Mouse (Mus musculus): ENCODE results near the gene Bach2.

The Bach2 gene

DNA sequence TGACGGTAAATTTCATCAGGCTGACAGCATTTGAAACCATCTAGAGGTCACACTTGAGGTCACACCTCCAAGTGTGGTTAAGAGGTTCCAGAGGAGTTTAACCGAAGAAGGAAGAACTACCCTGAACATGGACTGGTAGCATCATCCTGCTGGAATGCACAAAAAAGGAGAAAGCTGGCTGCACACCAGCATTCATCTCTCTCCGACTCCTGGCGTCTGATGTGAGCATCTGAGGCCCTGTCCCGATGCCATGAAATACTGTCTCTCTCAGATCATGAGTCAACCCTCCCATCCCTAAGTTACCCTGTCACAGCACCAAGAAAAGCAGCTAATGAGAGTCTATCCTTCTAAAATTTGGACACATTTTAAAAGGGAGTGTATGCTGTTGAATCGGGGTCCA lies 17.6 kb upstream of the Bach2 start:
- in situ Hi-C loops (cut with MboI; ENCODE audit: unreplicated experiment in 2 of 2) = no loop called here

DNA sequence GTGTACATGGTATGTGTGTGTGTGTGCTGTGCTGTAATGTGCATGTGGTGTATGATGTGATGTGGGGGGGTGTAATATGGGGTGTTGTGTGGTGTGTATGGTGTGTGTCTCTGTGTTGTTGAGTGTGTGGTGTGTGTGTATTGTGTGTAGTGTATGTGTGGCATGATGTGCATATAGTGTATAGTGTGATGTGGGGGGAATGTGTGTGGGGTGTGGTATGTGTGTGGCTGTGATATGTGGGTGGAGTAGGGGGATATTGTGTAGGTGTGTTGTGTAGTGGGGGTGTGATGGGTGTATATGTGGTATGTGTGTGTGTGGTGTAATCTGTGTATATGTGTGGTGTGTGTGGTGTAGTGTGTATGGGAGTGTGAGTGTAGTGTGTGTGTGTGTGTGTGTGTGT lies 15.0 kb upstream of the Bach2 start:
- in situ Hi-C loops (cut with MboI; ENCODE audit: unreplicated experiment in 2 of 2) = no loop called here

DNA sequence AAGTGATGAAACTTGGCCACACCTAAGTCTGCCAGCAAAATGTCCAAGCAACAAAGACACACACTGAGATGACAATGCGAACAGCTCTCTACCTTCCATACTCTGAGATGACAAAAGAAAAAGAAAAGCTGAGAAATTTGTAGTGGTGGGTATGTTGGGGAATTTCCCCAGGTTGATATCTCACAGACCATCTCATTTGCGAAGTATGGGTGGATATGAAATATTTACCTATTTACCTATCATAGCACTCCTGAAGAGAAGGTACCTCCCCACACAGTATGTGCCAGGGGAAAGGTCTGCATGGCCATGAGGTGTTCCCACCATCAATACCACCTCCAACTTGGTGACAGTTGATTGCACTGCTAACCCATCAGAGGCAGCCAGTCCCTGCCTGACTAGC lies 13.4 kb upstream of the Bach2 start:
- in situ Hi-C loops (cut with MboI; ENCODE audit: unreplicated experiment in 2 of 2) = no loop called here

DNA sequence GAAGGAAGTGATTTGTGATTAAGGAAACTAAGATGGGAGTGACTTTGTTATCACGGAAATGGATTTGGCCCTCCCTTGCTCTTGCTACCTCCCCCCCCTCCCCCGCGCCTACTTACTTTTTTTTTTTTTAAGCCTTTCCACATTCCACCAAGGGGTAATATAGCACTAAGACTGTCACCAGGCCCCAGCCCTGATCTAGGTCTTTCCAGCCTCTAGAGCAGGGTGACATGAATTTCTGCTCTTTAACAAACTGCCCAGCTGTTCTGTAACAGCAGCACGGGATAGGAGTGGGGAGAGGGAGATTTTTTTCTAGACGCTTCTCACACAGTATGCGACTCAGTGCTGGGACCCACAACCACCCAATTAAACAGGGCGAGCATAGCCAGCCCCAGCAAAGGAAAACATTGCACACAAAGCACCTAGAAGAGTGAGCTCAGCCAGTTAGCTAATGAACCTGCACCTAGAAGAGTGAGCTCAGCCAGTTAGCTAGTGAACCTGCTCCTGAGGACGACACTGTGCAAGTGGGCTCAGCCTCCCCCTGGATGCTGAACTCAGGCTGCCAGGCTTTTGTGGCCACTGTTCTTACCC lies 10.5 kb upstream of the Bach2 start:
- in situ Hi-C loops (cut with MboI; ENCODE audit: unreplicated experiment in 2 of 2) = no loop called here

DNA sequence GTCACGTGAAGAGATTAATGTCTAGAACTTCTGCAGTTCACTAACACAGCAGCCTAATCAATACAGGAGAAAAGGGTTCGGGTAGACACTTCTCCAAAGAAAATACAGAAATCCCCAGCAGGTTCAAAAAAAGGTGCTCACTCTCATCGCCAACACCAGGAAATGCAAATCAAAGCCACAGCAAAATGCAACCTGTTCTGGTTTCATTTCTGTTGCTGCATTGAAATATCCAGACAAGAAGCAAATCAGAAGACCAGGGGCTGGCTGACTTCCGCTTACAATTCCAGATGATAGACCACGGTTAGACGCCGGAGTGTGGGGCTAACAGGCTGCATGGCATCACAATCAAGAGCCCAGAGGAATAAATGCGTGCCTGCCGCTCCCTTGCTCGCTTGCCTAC lies 9.3 kb upstream of the Bach2 start:
- in situ Hi-C loops (cut with MboI; ENCODE audit: unreplicated experiment in 2 of 2) = no loop called here

DNA sequence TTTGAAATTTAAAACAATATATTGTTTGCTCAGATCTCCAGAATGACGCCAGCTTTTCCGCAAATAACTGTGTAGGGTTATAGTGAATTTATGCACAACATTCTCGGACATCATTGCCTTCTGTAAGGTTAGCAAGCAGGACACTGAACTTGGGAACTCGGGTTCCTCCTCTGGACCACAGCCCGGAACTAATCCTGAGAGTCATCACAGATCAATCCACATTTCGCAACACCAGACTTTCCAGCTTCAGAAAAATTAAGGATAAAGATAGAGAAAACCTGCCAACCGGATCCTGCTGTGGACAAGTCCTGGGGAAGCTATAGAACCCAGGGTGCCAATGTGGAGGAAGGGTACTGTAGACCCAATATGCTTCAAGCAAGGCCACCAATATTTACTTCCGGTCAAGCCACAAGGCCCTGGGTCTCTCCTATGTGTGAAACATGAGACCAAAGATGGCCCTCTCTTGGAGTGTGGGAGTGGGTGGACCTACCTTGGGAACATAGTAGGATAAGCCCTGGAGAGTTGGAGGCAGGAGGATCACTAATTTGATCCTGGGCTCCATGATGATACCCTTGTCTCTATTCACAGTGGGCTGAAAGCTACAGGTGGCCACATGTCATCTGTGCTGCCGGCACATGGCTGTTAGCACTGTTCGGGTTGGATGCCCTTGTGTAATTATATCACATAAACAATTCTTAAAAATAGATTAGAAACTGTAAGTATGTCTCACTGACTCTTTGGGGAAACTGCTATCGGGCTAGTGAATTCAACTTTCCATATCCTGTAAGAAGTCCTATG lies 7.1 kb upstream of the Bach2 start:
- in situ Hi-C loops (cut with MboI; ENCODE audit: unreplicated experiment in 2 of 2) = no loop called here

DNA sequence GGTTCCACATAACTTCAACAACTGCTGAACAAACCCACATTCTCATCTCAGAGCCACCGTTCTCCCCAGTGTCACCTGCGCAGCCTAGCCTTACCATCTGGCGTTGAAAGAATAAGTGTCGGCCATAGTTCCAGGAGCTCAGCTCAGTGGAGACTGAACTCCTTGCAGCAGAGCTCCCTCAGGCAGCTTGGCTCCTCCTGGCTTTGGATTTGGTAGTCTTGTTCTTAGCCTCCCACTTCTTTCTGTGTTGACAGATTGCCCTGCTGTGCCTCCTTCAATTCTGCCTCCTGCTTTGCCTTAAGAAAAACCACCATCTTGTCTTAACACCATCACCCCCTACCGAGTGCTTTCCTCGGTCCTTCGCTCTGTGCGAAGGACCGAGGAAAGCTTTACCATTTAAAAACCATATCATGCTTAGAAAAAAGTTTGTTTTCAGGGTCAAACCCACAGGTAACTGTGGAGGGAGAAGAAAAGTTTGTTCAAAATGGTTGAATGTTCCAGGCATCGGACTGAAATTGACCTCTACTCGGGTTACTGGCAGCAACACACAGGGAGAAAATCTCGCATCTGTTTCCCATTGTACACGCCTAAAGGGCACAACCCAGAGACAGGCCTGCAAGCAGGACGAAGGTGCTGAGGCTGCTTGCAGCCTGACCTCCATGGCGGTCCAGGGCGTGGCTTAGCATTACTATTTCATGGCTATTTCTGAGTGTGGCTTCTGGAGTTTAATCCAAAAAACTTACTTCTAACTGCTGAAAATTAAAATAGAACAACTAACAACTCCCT lies 2.5 kb upstream of the Bach2 start:
- in situ Hi-C loops (cut with MboI; ENCODE audit: unreplicated experiment in 2 of 2) = no loop called here

DNA sequence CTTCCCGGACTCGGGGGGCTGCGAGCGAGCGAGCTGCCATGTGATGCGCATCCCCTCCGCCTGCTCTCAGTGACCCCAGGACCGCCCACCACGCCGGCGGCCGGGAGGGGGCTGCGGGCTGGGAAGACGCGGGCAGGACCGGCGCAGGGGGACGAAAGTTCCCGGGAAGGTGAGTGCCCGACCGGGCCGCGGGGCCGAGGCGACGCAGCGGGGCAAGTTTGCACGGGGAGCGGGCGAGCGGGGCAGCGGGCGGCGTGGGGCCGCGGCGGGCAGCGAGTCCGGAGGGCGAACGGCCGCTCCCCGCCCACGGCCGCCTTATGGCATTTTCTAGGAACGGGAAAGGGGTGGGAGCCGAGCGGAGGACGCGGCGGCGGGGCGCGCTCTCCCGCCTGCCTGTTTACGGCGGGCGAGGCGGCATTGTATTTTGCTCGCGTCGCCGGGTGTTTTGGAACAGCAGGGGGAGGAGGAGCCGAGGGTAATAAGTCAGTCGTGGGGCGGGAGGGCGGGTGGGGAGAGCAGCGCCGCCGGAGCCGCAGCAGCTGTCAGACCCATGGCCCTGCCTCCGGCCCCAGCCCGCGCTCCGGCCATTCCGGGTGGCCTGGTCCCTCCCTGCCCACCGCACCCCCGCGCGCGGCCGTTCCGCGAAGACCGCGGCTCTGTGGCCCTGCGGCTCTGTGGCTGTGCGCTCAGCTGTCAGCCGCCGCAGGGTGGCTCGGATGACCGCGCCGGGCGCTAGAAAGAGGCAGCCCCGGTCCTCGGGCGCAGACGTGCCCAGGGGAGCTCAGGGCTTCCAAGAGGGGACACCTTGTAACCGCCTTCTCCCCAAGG lies 531 bp downstream of the Bach2 start:
- in situ Hi-C loops (cut with MboI; ENCODE audit: unreplicated experiment in 2 of 2) = no loop called here

DNA sequence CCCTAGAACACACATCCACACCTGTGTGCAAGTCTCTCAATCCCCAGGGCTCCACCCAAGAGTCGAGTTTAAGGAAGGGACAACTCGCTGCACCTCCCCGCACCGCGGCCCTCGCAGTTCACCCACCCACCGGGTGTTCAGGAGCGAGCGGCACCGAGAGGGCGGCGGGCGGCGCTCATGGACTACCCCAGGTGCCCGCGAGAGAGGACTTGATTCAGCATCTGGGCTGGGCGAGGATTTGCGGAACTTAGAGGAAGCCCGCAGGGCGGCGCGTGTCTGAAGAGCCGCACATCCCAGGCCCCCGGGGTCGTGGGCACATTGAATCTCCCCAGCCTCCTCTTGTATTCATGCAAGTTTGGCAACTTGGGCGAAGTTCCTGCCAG lies 1.1 kb downstream of the Bach2 start:
- in situ Hi-C loops (cut with MboI; ENCODE audit: unreplicated experiment in 2 of 2) = loop anchor here in 1 of 2 experiments (5.0 kb wide), 3 partner anchors 72 to 227 kb away; no protein-coding TSS in a partner anchor

DNA sequence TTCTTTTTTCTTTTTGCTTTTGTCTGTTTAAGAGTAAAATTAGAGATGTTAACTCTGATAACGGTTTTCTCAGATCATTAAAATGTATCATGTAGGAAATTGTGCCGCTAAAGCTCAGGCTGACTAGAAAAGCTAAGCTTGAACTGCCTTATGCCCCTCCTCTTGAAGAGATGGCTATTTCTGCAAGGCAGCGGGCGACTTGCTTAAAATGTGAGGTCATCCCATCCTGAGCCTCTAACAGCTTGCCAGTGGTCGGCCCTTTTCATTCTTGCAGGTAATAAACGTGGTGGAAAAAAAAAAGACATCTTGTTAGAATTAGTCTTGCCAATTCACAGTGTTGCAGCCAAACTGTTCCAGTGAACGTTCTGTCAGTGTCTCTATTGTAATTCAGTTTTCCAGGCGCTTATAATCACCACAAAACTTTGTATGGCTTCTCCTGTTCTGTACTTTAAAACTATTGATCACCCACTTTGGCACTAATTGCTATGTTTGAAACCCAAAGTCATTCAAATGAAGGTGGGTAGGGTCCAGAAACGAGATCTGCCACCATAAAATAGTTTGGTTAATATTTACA lies 1.9 kb downstream of the Bach2 start:
- in situ Hi-C loops (cut with MboI; ENCODE audit: unreplicated experiment in 2 of 2) = loop anchor here in 1 of 2 experiments (5.0 kb wide), 3 partner anchors 73 to 228 kb away; no protein-coding TSS in a partner anchor

DNA sequence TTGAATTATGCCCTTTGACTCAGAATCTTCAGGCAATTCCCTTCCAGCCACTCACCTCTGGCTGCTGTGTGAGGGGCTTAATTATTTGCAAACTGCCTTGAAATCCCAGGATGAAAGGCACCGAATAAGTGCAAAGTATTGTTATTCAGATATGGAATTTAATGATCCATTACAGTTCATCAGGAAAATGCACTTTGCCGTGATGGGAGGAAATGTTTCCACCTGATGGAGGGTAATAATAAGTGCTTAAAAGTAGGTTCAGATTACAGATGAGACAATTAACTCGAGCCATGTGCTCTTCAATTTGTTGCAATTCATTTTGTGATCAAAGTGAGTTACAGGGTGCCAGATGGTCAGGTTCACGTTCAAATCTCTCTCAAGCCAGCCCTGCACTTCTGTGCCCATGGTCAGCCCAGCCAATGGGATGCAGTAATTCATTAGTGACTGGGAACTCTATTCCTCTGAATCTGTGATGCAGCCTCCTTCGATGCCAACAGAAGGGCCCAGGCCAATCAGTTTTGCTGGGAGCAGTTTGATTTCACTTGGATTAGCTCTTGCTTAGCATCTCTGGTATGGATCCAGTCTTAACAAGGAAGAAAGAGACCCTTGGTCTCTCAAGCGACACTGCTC lies 2.9 kb downstream of the Bach2 start:
- in situ Hi-C loops (cut with MboI; ENCODE audit: unreplicated experiment in 2 of 2) = loop anchor here in 1 of 2 experiments (5.0 kb wide), 3 partner anchors 74 to 229 kb away; no protein-coding TSS in a partner anchor

DNA sequence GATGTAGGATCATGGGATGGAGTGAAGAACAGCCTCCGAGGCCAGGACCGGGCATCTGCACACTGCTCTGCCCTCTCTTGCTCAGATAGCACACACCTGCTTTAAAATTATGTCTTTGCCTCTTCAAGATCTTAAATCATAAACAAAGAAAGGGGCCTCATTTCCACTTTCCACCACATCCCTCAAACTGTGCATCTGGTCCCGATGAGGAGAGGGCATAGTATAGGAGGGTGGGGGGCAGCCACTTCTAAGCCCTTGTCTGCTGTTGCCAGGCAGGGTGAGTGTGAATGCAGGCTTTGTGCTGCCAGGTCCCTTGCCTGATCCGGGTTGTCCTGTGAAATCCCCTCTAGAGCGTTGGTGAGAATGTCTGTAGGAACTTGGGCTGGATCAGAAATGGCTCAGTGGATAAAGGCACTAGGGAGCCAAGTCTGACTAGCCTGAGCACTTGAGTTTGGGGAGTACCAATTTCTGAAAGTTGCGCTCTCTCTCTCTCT lies 3.6 kb downstream of the Bach2 start:
- in situ Hi-C loops (cut with MboI; ENCODE audit: unreplicated experiment in 2 of 2) = loop anchor here in 1 of 2 experiments (5.0 kb wide), 3 partner anchors 75 to 230 kb away; no protein-coding TSS in a partner anchor

DNA sequence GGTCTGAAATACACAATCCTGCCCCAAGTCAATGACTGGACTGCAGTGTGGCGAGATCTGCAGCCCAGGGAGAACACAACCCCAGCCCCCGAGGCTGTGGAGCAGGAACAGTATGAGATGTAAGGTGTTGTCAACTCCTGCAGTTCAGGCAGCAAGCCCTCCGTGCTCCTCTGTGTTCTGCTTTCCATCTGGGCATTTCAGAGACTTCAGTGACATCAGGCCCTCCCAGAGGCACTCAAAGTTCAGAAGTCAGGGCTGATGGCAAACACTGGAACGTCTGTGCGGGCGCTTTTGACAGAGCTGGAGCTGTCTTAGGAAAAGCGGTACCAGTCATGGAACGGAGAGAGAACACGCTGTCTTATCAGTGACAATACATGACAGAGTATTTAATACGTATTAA lies 4.9 kb downstream of the Bach2 start:
- in situ Hi-C loops (cut with MboI; ENCODE audit: unreplicated experiment in 2 of 2) = loop anchor here in 1 of 2 experiments (5.0 kb wide), 3 partner anchors 76 to 231 kb away; no protein-coding TSS in a partner anchor

DNA sequence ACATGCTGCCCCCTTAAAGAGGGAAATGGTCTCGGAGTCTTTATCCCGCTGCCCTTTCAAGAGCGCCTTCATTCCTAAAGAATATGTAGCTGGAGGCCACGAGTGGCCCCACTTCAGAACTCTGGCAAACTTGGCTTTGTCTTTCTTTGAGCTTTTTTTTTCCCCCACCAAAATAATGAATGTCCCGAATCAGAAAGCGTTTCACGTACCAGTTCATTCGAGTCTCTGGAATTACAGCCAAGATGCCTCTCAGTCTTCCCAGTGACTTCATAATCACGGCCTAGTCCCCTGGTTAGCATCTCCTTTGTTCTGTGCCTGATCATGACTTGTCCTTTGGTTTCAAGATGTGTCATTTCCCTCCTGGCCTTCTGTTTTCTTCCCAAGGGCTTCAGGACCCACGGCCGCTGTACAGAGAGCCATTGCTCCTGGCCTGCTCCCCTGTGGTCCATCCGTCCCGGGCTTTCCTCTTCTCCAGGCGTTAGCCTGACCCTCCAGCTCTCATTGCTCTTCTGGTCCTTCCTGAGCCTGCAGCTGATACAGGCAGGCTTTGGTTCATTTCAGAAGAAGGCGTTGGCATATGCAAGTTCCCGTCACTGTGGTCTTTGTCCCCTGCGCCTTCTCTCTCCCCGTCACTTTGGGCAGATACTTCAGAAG lies 5.6 kb downstream of the Bach2 start:
- in situ Hi-C loops (cut with MboI; ENCODE audit: unreplicated experiment in 2 of 2) = loop anchor here in 1 of 2 experiments (5.0 kb wide), 3 partner anchors 77 to 232 kb away; no protein-coding TSS in a partner anchor

DNA sequence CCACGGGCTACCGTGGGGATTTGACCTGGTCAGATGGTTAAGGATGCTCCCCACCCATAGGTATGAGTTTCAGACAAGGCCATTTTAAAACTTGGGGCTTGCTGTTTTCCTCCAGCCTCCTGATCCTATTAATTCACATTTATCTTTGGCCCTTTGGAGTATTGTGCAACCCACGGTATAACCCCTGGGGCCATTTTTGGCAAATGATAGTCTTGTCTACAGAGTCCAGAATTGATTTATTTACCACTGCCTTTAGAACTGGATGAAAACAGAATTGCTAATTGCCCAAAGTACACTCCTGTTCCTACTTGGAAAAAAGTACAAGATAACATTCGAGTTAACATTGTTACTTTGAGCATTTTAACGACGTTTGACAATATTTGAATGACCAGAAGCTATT lies 7.0 kb downstream of the Bach2 start:
- in situ Hi-C loops (cut with MboI; ENCODE audit: unreplicated experiment in 2 of 2) = loop anchor here in 1 of 2 experiments (5.0 kb wide), 1 partner anchor 93 kb away; no protein-coding TSS in a partner anchor

DNA sequence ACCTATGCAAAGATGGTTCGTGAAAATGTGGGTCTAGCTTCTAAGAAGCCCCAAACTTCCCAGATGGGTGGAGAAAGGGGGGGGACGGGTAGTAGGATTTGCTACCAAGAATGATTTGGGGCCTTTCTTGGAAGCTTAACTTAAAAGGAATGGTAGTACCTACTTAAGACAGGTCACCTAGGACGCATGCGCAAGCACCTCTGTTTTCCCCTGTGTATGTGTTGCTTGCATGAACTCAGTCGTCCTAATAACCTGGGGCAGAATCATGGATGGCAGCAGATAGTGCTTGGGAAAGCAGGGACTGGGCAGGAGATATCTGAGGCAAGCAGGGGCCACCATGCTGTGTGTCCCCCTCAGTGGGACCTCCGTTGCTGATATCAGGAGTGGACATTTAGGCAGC lies 7.4 kb downstream of the Bach2 start:
- in situ Hi-C loops (cut with MboI; ENCODE audit: unreplicated experiment in 2 of 2) = loop anchor here in 1 of 2 experiments (5.0 kb wide), 1 partner anchor 94 kb away; no protein-coding TSS in a partner anchor

DNA sequence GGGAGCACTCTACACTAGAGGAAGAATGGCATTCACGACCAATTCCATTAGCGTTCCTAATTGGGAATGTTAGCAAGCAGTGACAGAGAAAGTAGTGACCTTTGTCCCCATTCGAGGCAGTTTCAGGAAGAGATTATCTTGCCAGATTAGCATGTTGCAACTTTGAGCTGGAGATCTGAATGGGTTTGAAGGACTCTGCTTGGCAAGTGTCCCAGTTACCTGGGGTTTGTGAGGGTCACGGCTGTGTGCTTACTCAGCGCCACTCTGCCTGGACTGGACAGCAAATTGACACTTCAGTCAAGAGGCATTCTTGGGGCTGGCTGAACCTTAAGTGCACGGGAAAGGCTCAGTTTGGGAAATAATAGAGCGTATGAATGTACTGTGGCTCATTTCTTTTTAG lies 8.2 kb downstream of the Bach2 start:
- in situ Hi-C loops (cut with MboI; ENCODE audit: unreplicated experiment in 2 of 2) = loop anchor here in 1 of 2 experiments (5.0 kb wide), 1 partner anchor 94 kb away; no protein-coding TSS in a partner anchor

DNA sequence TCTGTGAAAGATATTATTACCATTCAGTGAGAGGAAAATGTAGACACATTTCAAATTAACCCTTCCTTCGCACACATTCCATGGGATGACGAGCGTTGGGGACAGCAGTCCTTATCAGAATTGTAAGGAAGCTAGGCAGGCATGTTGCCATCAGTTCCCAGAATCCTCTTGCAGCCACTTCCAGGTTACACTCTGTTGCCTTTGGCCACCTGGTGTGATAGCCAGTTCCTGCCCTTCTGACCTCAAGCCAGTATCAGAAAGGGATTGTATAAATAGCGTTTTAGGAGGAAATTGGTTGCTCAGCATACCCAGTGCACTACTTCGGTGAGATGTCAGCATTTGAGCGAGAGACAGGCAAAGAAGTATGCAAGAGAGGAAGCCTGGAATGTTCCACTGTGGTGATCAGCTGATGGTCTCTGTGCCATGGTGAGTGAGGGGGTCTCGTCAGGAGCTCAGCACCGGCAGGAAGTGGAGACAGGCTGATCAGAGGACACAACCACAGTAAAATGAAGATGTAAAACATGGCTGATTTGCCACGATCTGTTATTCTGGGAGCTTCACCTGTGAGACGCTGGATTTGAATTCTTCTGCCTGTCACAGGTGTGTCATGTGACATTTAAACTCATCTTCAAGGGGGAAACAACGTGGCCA lies 9.0 kb downstream of the Bach2 start:
- in situ Hi-C loops (cut with MboI; ENCODE audit: unreplicated experiment in 2 of 2) = loop anchor here in 1 of 2 experiments (5.0 kb wide), 1 partner anchor 95 kb away; no protein-coding TSS in a partner anchor
